Mouse (Mus musculus) cortical plate, adult 2 months (tissue): ENCODE measurements around the gene Nphp1.

Source experiments
- CTCF ChIP-seq: fragments of 200-500 bp; IDR thresholded peaks from 2 replicates; pipeline ENCODE4 v1.5.1; 2011; ENCODE audit warnings: mild to moderate bottlenecking, control low read depth, low read length; ENCODE audit not compliant: insufficient read depth; ENCODE audit errors: extremely low read depth
- POLR2A ChIP-seq: fragments of 200-500 bp; IDR thresholded peaks from 2 replicates; pipeline ENCODE4 v1.6.1; 2011; ENCODE audit warnings: mild to moderate bottlenecking, low read length, control low read depth; ENCODE audit not compliant: insufficient read depth; ENCODE audit errors: extremely low read depth

DNA sequence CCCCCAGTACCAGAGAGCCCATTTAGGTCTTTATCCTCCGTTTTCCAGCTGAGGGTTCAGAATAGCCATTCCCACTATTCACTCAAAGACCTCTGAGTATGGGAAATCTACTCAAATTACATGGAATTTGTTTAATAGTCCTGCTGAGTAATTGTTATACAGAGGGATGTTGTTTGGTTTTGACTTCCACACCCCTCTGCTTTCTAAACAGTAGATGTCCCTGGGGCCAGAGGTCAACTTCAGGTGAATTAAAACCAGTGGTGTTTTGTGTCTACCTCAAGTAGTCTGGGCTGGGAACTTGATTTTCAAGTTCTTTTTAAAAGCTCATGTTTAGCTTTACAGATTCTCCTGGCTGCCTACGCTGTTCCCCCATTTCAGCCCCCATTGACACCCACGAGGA, 74.0 kb downstream of the Nphp1 start:
- TF ChIP-seq POLR2A (no peak), CTCF (no peak)
